Mouse (Mus musculus) yolk sac, embryonic 10.5 days (tissue): ENCODE measurements around the gene Ttc9.

Experiments
- DNase-seq: peaks from one replicate; pipeline ENCODE4 v3.0.0-alpha.2; 2017; ENCODE audit warnings: low spot score

The Ttc9 gene

GRCm38 (mm10) chr12:81630915-81631660, at the start of gene Ttc9:
TSS of gene Ttc9 (plus strand) at chr12:81631249.
- DNase-seq = peak; percentile 33

- DNase-seq = peak; percentile 98
Measured at GRCm38 (mm10) chr12:81594902-81595671, 36.0 kb upstream of the Ttc9 start, which contains the start of gene Med6. TSS of gene Med6 (minus strand) at chr12:81595008.

- DNase-seq = no peak
Measured at GRCm38 (mm10) chr12:81596547-81597262, 34.3 kb upstream of the Ttc9 start.

GRCm38 (mm10) chr12:81604995-81605784, 25.9 kb upstream of the Ttc9 start:
- DNase-seq = no peak

- no peak for DNase-seq
Measured at GRCm38 (mm10) chr12:81609445-81609844, 21.6 kb upstream of the Ttc9 start.

GRCm38 (mm10) chr12:81615807-81616206, 15.2 kb upstream of the Ttc9 start:
- no peak for DNase-seq

- DNase-seq = no peak
Measured at GRCm38 (mm10) chr12:81616980-81617379, 14.1 kb upstream of the Ttc9 start.

- DNase-seq = peak; percentile 54
Measured at GRCm38 (mm10) chr12:81619302-81619701, 11.7 kb upstream of the Ttc9 start.

GRCm38 (mm10) chr12:81623377-81623776, 7.7 kb upstream of the Ttc9 start:
- no peak for DNase-seq

GRCm38 (mm10) chr12:81626226-81626861, 4.7 kb upstream of the Ttc9 start:
- DNase-seq = no peak

- DNase-seq = no peak
Measured at GRCm38 (mm10) chr12:81627426-81627825, 3.6 kb upstream of the Ttc9 start.

- no peak for DNase-seq
Measured at GRCm38 (mm10) chr12:81628091-81628490, 3.0 kb upstream of the Ttc9 start.

- DNase-seq = peak; percentile 2
Measured at GRCm38 (mm10) chr12:81630520-81630914, 532 bp upstream of the Ttc9 start.

- peak; percentile 2 for DNase-seq
Measured at GRCm38 (mm10) chr12:81631661-81632401, 782 bp downstream of the Ttc9 start.

- DNase-seq = no peak
Measured at GRCm38 (mm10) chr12:81633246-81633645, 2.2 kb downstream of the Ttc9 start.

- DNase-seq = no peak
Measured at GRCm38 (mm10) chr12:81640656-81641055, 9.6 kb downstream of the Ttc9 start.

- no peak for DNase-seq
Measured at GRCm38 (mm10) chr12:81642361-81643082, 11.5 kb downstream of the Ttc9 start.

- DNase-seq = no peak
Measured at GRCm38 (mm10) chr12:81646811-81647210, 15.8 kb downstream of the Ttc9 start.

GRCm38 (mm10) chr12:81653344-81653743, 22.3 kb downstream of the Ttc9 start:
- no peak for DNase-seq

- DNase-seq = no peak
Measured at GRCm38 (mm10) chr12:81657321-81657720, 26.3 kb downstream of the Ttc9 start.
